Mouse (Mus musculus): ENCODE measurements around the gene Brd3os. TPM values are rescaled to one million over a fixed set of nuclear protein-coding genes. Genes with fewer than 3 reads are reported as not detected.
A peak's percentile ranks its signal among the peaks of the same experiment; 100 is the strongest.

Brd3os gene
- polyA plus RNA-seq, 2 experiments = 0.29 to 0.44 TPM

DNA sequence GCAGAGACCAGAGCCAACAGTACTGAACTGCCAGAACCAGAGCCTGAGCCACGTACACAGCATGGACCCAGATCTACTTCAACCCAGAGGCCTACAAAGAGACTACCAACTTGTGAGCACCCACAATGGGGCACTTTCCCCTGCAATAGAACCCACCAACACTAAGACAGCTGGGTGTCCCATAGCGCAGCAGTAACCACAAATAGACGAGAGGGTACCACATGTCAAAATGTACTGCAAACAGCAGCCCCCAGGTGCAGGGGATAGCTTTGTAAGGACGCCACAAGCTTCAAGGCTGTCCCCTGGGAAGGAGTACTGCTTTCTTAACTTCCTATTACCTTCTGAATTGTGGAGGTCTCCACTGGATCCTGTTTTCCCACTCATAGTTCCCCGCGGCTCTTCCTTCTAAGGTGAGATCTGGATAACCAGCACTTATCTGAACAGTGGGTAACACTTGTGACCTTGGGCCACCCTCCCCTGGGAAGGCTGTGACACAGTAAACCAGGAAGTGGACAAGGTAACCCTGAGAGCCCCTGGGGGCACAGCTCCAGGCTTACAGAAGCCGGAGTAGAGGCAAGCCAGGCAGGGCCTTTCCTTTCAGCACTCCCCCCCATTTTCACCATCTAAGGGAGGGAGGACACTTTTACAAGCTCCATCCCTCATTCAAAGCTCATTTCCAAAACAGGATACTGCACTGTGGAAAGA, 31.1 kb downstream of the Brd3os start:
- WGBS (ENCODE audit: insufficient replicate concordance) = 56% methylated on average over 7 of the region's 7 CpGs
- Histone ChIP-seq H3K4me1 (replicated peaks; ENCODE audit: control insufficient read depth in 2 of 2, insufficient read depth in 2 of 2, low read length in 1 of 2) (peaks cover 44 to 67% of the 10 kb centered on the region in 2 experiments), H3K9ac (replicated peaks) (no peak overlapping the region; the same call in 1 of the 2 replicates), H3K9me3 (ENCODE audit: control insufficient read depth, low read length) (no peaks in the 10 kb centered on the region), H3K4me3 (ENCODE audit: insufficient read depth in 1 of 2, low read depth in 2 of 2, low read length in 2 of 2) (peak overlapping the region; percentile 3 to 84; a peak in 2 of 4 replicates), H3K27ac (no peak overlapping the region), H3K36me3 (replicated peaks; ENCODE audit: control insufficient read depth, insufficient read depth, low read depth) (no peaks in the 10 kb centered on the region), H3K4me2 (ENCODE audit: low read depth) (peak overlapping the region; percentile 73), H3K27me3 (ENCODE audit: control insufficient read depth, insufficient read depth, low read length) (no peaks in the 10 kb centered on the region)
- ATAC-seq (ENCODE audit: insufficient read depth) (no peak), DNase-seq (ENCODE audit: low read depth in 3 of 3, low spot score in 3 of 3) (no peak)
- TF ChIP-seq EP300 (IDR thresholded peaks at IDR 0.05; ENCODE audit: low read depth) = no peak
- TF ChIP-seq CTCF (IDR thresholded peaks at IDR 0.05; ENCODE audit: low read depth) = no peak

DNA sequence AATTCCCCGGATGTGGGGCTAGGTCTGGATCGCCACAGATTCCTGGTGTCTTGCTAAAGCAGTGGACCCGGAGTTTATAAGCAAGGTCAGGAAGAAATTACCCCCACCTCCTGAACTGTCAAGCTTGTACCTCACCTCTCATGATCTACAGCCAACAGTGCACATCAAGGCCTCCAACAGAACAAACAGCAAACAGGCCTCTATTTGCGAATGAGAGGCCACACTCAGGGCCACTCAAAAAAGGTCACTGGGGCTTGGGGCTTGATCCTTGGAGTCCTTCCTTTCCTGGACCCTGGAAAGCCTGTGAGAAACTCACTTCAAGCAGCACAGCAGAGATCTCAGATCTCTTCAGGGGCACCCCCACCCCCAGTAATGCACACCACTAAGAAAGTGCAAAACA, 31.8 kb downstream of the Brd3os start:
- no peaks in the 10 kb centered on the region for H3K36me3 ChIP-seq (replicated peaks; ENCODE audit: control insufficient read depth, insufficient read depth, low read depth)
- TF ChIP-seq EP300 (IDR thresholded peaks at IDR 0.05; ENCODE audit: low read depth) (no peak), CTCF (IDR thresholded peaks at IDR 0.05; ENCODE audit: low read depth) (no peak)
- H3K4me2 ChIP-seq (ENCODE audit: low read depth) = peak overlapping the region; percentile 73
- no peaks in the 10 kb centered on the region for H3K27me3 ChIP-seq (ENCODE audit: control insufficient read depth, insufficient read depth, low read length)
- peak overlapping the region; percentile 79 for H3K9ac ChIP-seq (replicated peaks)
- ATAC-seq (ENCODE audit: insufficient read depth) (no peak), DNase-seq (ENCODE audit: low read depth in 3 of 3, low spot score in 3 of 3) (no peak)
- peaks cover 44 to 62% of the 10 kb centered on the region in 2 experiments for H3K4me1 ChIP-seq (replicated peaks; ENCODE audit: control insufficient read depth in 2 of 2, insufficient read depth in 2 of 2, low read length in 1 of 2)
- H3K27ac ChIP-seq = no peak overlapping the region; the same call in 1 of the 2 replicates
- H3K9me3 ChIP-seq (ENCODE audit: control insufficient read depth, low read length) = no peaks in the 10 kb centered on the region
- H3K4me3 ChIP-seq (ENCODE audit: insufficient read depth in 1 of 2, low read depth in 2 of 2, low read length in 2 of 2) = peak overlapping the region; percentile 84
- 51% methylated on average over 4 of the region's 4 CpGs for WGBS (ENCODE audit: insufficient replicate concordance)

DNA sequence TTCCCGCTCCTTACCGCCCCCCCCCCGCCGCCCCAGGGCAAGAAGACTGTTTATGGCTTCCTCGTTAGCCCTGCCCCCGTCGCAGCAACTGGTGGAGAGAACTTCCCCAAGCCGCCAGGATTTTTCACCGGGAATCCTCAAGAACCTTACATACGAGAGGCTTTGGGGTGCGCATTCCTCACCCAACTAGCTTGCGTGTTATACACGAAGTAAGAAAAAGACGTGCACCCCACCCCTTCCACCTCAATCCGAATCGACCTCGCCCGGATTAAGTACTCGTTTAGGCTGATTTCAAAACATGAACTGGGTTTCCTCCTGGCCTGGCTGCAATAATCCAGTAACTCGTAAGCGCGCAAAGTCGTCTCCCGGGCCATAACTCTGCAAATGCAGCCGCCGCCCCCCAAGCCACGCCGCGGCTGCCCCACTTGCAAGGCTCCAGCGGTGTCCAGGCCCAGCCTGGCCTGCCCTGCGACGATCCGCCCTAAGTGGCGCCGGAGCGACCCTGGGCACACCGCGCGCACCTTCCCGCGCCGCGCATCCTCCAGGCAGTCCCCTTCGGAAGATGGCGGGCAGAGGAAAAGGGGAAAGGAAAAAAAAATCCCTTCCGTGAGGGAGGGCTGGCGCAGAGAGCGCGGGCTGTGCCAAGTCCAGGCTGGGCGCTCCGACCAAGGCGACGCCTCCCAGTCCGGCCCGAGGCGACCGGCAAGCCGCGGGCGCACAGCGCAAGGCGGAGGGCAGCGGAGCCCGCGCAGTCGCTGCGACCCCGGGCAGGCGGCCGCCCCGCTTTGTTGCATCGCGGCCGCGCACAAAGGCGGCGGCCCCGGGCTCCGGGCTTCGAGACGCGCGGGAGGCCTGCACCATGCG, 32.7 kb downstream of the Brd3os start:
- Histone ChIP-seq H3K4me2 (ENCODE audit: low read depth) (peak overlapping the region; percentile 73), H3K9ac (replicated peaks) (peak overlapping the region; percentile 79), H3K27ac (peak overlapping the region; percentile 63), H3K36me3 (replicated peaks; ENCODE audit: control insufficient read depth, insufficient read depth, low read depth) (no peaks in the 10 kb centered on the region), H3K27me3 (ENCODE audit: control insufficient read depth, insufficient read depth, low read length) (no peaks in the 10 kb centered on the region), H3K9me3 (ENCODE audit: control insufficient read depth, low read length) (no peaks in the 10 kb centered on the region), H3K4me3 (ENCODE audit: insufficient read depth in 1 of 2, low read depth in 2 of 2, low read length in 2 of 2) (peak overlapping the region; percentile 84), H3K4me1 (replicated peaks; ENCODE audit: control insufficient read depth in 2 of 2, insufficient read depth in 2 of 2, low read length in 1 of 2) (peaks cover 35 to 54% of the 10 kb centered on the region in 2 experiments)
- DNase-seq (ENCODE audit: low read depth in 3 of 3, low spot score in 3 of 3) = no peak
- under 1% methylated on average over 69 of the region's 84 CpGs for WGBS (ENCODE audit: insufficient replicate concordance)
- peak; percentile 14; the same call in 1 of the 2 replicates for ATAC-seq (ENCODE audit: insufficient read depth)
- TF ChIP-seq CTCF (IDR thresholded peaks at IDR 0.05; ENCODE audit: low read depth) (no peak), EP300 (IDR thresholded peaks at IDR 0.05; ENCODE audit: low read depth) (no peak)

DNA sequence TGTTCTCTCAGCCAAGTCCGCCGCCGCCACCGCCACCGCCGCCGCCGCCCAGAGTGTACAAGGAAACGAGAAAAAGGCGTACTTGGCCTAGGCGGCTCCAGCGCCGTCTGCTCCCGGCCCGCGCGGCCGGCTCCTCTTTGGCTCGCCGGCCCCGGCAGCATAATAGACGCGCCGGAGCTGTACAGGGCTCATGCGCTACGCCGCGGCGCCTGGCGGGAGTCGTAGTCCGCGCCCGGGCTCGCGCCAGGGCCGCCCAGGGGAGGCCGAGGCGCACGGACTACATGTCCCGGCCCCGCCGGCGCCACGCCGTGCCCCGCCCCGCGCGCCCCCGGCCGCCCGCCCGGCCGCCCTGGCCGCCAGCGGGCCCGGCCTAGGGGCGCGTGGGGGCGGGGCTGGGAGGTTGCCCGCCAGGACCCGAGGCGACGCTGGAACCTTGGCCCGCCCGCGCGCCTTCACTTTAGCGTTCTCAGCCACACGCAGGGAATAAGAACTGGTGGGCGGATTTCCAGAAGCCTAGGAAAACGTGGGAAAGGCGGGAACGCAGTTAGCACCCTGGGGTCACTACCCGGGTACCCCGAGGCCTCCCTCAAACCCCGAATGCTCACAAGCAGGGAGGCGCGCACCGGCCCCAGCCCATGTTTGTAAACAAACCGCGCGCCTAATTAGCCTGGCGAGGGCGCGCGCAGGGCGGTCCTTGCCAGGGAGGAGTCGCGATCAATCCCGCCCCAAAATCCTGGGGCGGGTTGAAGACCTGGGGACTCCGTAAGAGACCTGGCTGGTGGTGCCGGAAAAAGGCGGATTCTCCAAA, 33.6 kb downstream of the Brd3os start:
- whole genome bisulfite sequencing (ENCODE audit: insufficient replicate concordance) = under 1% methylated on average over 90 of the region's 96 CpGs
- peaks cover 29 to 45% of the 10 kb centered on the region in 2 experiments for H3K4me1 ChIP-seq (replicated peaks; ENCODE audit: control insufficient read depth in 2 of 2, insufficient read depth in 2 of 2, low read length in 1 of 2)

More for the DNA sequence above, 33.6 kb downstream of the Brd3os start:
- TF ChIP-seq CTCF (IDR thresholded peaks at IDR 0.05; ENCODE audit: low read depth) = no peak
- no peak for TF ChIP-seq EP300 (IDR thresholded peaks at IDR 0.05; ENCODE audit: low read depth)
- DNase-seq (ENCODE audit: low read depth in 3 of 3, low spot score in 3 of 3) = peak; percentile 77 to 79 (median 78)
- H3K4me3 ChIP-seq (ENCODE audit: insufficient read depth in 1 of 2, low read depth in 2 of 2, low read length in 2 of 2) = peak overlapping the region; percentile 84
- H3K36me3 ChIP-seq (replicated peaks; ENCODE audit: control insufficient read depth, insufficient read depth, low read depth) = no peaks in the 10 kb centered on the region
- peak overlapping the region; percentile 79 for H3K9ac ChIP-seq (replicated peaks)
- ATAC-seq (ENCODE audit: insufficient read depth) = peak; percentile 92
- no peaks in the 10 kb centered on the region for H3K27me3 ChIP-seq (ENCODE audit: control insufficient read depth, insufficient read depth, low read length)
- H3K4me2 ChIP-seq (ENCODE audit: low read depth) = peak overlapping the region; percentile 73
- H3K9me3 ChIP-seq (ENCODE audit: control insufficient read depth, low read length) = no peaks in the 10 kb centered on the region
- H3K27ac ChIP-seq = peak overlapping the region; percentile 74

Measured in liver, embryonic 14.5 days (tissue).